Mouse (Mus musculus): ENCODE data around the gene Ccdc146. TPM values are rescaled to one million over a fixed set of nuclear protein-coding genes. Genes with fewer than 3 reads are reported as not detected.
A peak's percentile ranks its signal among the peaks of the same experiment; 100 is the strongest.
"Not testable (repeated sequence)": the region's sequence is repeated elsewhere in the genome, so short reads cannot be mapped to it uniquely, and the experiment has no call there.

Ccdc146 gene
- polyA plus RNA-seq, 1 experiment from 2014 or later, result not detected

DNA sequence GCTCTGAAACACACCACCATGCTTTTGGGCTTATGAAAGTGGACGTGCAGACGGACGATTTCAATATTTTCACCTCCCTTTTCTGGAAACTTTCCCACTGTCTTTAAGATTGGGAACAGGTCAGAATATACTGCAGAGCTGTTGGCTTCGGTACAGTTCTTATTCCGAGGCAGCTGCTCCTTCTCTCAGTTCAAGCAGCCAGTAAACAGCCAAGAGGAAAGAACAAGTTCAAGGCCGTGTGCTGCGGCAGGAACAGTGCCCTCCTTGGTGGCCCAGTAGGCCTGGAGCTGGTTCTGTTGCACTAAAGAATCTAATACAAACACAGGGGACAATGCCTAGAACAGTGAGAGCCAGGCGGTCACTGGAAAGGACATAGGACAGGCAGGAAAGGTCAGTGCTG lies 133.9 kb downstream of the Ccdc146 start:
- H3K9ac ChIP-seq (ENCODE audit: low read depth, low read length), result no peak overlapping the region
- no peaks in the 10 kb centered on the region for H3K9me3 ChIP-seq (ENCODE audit: control insufficient read depth, low read length)
- no peak overlapping the region for H3K27ac ChIP-seq (ENCODE audit: low read depth, low read length)
- 81% methylated on average over 8 of the region's 8 CpGs for WGBS
- no peaks in the 10 kb centered on the region for H3K27me3 ChIP-seq (ENCODE audit: control insufficient read depth, insufficient read depth, low read length)
- no peak overlapping the region for H3K4me3 ChIP-seq (ENCODE audit: low read length)
- no peaks in the 10 kb centered on the region for H3K4me1 ChIP-seq (ENCODE audit: control insufficient read depth, insufficient read depth, low read length)
- H3K4me2 ChIP-seq (replicated peaks; ENCODE audit: low read depth, low read length), result no peak overlapping the region
- ATAC-seq (ENCODE audit: low FRiP score, low TSS enrichment), result no peak
- no peaks in the 10 kb centered on the region for H3K36me3 ChIP-seq (ENCODE audit: control insufficient read depth, insufficient read depth, low read length)

DNA sequence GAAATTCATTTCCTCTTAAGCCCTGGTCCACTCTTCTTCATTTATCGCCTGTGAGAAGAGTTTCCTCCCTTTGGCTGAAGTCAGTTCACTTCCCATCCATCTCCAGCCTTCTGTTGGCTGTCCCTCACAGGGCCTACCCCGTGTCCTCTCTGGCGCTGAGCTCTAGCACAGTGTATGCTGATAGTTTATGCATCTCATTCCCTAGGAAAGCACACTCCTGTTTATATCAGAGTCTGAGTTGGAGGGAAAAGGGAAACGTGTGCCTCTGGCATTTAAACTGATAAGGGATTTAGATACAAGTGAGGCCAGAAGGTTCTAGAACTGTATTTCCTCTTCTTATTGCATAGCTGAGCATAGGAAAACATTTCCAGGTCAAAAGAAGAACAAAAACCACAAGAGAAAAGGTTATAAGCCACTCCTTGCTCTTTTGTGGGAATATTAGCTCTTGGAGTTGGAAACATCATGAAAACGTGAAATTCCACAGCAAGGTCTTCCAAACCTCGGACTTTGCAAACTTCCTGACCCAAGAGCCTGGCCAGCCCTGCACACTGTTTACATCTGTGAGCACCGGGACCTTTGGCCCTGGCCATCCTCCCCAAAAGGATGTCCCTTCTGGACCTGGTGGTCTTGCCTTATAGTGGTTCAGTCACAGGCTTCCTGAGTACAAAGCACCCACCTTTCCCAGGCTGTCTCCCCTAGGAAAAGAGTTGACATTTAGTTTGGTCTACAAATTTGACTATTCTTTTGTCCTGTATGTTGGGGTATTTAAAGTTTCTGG lies 135.6 kb downstream of the Ccdc146 start:
- WGBS, result 73% methylated on average over 7 of the region's 7 CpGs
- ATAC-seq (ENCODE audit: low FRiP score, low TSS enrichment), result no peak
- Histone ChIP-seq H3K9me3 (ENCODE audit: control insufficient read depth, low read length) (no peaks in the 10 kb centered on the region), H3K4me1 (ENCODE audit: control insufficient read depth, insufficient read depth, low read length) (no peaks in the 10 kb centered on the region), H3K27ac (ENCODE audit: low read depth, low read length) (no peak overlapping the region), H3K27me3 (ENCODE audit: control insufficient read depth, insufficient read depth, low read length) (no peaks in the 10 kb centered on the region), H3K36me3 (ENCODE audit: control insufficient read depth, insufficient read depth, low read length) (no peaks in the 10 kb centered on the region), H3K4me2 (replicated peaks; ENCODE audit: low read depth, low read length) (no peak overlapping the region), H3K9ac (ENCODE audit: low read depth, low read length) (no peak overlapping the region), H3K4me3 (ENCODE audit: low read length) (no peak overlapping the region)

DNA sequence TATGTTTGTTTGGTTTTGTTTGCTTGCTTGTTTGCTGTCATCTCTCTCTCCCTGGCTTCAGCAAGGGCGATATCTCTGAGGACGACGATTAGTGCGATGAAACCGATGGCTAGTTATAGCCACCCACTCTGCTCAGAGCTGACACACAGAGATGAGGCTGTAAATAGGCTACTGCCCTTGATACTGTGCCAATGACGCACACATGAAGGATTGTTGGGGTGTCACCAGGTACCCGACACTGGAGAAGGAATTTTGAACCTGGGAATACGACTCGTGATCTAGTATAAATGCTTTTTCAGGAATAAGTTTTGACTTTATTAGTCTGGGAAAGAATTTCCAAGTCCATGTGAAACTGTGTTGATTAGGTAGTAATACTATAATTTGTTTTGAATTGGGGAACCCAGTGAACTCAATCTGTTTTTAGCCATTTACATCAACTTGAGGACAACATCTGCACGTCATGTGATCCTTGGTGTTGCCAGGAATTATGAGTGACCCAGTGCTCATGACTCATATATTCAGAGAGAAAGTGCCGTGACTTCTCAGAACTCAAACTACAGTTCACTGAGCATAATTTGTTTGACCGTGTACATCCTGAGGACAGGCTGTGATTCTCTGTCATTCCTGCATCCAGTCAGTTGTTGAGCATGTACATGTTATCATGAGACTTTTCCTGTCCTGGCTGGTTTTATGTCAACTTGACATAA lies 141.0 kb downstream of the Ccdc146 start:
- H3K36me3 ChIP-seq (ENCODE audit: control insufficient read depth, insufficient read depth, low read length), result no peaks in the 10 kb centered on the region
- H3K4me1 ChIP-seq (ENCODE audit: control insufficient read depth, insufficient read depth, low read length), result no peaks in the 10 kb centered on the region
- WGBS, result 83% methylated on average over 12 of the region's 12 CpGs
- H3K9me3 ChIP-seq (ENCODE audit: control insufficient read depth, low read length), result no peaks in the 10 kb centered on the region
- no peak overlapping the region for H3K4me2 ChIP-seq (replicated peaks; ENCODE audit: low read depth, low read length)
- no peaks in the 10 kb centered on the region for H3K27me3 ChIP-seq (ENCODE audit: control insufficient read depth, insufficient read depth, low read length)
- no peak for ATAC-seq (ENCODE audit: low FRiP score, low TSS enrichment)
- H3K27ac ChIP-seq (ENCODE audit: low read depth, low read length), result no peak overlapping the region
- no peak overlapping the region for H3K9ac ChIP-seq (ENCODE audit: low read depth, low read length)
- H3K4me3 ChIP-seq (ENCODE audit: low read length), result no peak overlapping the region

DNA sequence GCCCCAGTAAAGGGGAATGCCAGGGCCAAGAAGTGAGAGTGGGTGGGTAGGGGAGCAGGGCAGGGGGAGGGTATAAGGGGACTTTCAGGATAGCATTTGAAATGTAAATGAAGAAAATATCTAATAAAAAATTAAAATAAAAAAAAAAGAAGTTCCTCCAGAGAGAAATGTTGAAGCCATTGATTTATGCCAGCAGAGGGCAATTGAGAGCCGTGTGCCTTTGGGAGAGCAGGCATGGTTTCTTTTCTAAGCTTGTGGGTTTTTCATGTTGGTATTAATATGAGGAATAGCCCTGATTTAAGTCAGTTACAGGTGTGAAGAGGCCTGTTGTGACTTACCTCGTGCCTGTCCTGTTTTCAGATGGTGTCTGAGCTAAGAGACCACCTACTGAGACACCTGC lies 146.8 kb downstream of the Ccdc146 start:
- H3K4me3 ChIP-seq (ENCODE audit: low read length); H3K9ac ChIP-seq (ENCODE audit: low read depth, low read length); H3K9me3 ChIP-seq (ENCODE audit: control insufficient read depth, low read length); H3K4me1 ChIP-seq (ENCODE audit: control insufficient read depth, insufficient read depth, low read length); H3K27ac ChIP-seq (ENCODE audit: low read depth, low read length); H3K4me2 ChIP-seq (replicated peaks; ENCODE audit: low read depth, low read length); ATAC-seq (ENCODE audit: low FRiP score, low TSS enrichment); H3K36me3 ChIP-seq (ENCODE audit: control insufficient read depth, insufficient read depth, low read length); H3K27me3 ChIP-seq (ENCODE audit: control insufficient read depth, insufficient read depth, low read length): not testable (repeated sequence)
- WGBS, result 40% methylated on average over 2 of the region's 2 CpGs

DNA sequence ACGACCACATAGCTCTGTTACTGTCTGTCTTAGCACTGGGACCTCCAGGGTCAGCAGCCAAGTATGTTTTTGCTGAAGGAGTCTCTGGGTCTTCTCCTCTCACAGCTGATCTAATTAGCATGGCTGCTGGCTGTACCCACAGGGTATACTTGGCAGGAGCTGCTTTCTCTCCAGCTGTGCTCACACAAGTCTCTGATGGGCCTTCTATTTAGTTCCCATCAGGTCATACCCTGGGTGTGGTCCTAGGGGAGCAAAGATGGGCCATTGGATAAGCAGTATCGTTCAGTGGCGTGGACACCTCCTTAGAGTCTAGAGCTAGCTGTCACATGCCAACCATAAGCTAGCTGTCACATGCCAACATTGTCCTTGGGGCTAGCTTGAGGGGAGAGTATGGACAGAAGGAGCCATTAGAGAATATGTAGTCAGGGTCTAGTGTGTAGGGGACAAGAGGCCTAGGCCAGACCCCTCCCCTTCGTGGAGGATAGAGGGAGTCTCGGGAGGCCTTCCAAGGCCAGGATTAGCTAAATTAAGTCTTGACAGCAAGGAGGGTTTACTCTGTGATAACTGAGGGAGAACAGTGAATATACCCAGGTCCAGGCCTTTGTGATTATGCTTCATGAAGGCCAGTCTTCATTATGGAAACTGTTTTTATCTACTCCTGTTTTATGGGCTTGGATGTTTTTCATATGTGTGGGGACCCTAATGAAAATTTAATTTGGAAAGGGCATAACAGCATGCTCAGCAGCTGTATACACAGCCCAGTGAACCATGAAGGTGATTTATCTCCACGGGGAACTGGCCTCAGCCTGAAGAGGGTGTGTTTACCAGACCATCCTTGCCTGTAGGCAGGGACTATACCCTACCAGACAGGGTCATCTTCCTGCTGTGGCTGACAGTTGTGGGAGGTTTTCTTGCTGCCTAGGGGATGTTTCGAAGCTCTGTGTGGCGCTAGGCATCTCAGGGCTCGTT lies 152.8 kb downstream of the Ccdc146 start:
- Histone ChIP-seq H3K27me3 (ENCODE audit: control insufficient read depth, insufficient read depth, low read length) (no peaks in the 10 kb centered on the region), H3K36me3 (ENCODE audit: control insufficient read depth, insufficient read depth, low read length) (no peaks in the 10 kb centered on the region), H3K4me3 (ENCODE audit: low read length) (no peak overlapping the region), H3K9me3 (ENCODE audit: control insufficient read depth, low read length) (no peaks in the 10 kb centered on the region), H3K9ac (ENCODE audit: low read depth, low read length) (no peak overlapping the region), H3K27ac (ENCODE audit: low read depth, low read length) (no peak overlapping the region), H3K4me2 (replicated peaks; ENCODE audit: low read depth, low read length) (no peak overlapping the region), H3K4me1 (ENCODE audit: control insufficient read depth, insufficient read depth, low read length) (peaks cover 13% of the 10 kb centered on the region)
- ATAC-seq (ENCODE audit: low FRiP score, low TSS enrichment), result peak; percentile 97
- WGBS, result 28% methylated on average over 9 of the region's 9 CpGs

DNA sequence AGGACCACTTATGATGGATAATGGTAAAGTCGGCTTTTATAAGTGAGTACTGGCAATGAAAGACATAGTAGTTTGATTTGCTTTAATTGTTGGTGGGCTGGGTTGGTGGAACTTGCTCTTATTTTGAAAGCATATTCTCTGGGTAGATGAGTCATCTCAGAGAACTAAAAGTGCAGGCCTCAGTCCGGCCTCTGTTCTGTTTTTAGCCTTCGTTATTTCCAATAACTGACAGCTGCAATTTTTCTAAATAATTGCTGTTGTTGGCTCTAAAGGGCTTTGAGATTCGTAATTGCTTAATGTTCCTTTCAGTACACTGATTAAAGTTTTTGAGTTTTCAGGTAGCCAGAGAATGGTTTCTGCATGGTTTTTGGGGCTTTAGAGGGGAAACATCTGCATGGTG lies 153.7 kb downstream of the Ccdc146 start:
- no peaks in the 10 kb centered on the region for H3K27me3 ChIP-seq (ENCODE audit: control insufficient read depth, insufficient read depth, low read length)
- H3K4me1 ChIP-seq (ENCODE audit: control insufficient read depth, insufficient read depth, low read length), result peaks cover 13% of the 10 kb centered on the region
- no peak overlapping the region for H3K4me2 ChIP-seq (replicated peaks; ENCODE audit: low read depth, low read length)
- H3K36me3 ChIP-seq (ENCODE audit: control insufficient read depth, insufficient read depth, low read length), result no peaks in the 10 kb centered on the region
- H3K9ac ChIP-seq (ENCODE audit: low read depth, low read length), result no peak overlapping the region
- no peak for ATAC-seq (ENCODE audit: low FRiP score, low TSS enrichment)
- no peak overlapping the region for H3K4me3 ChIP-seq (ENCODE audit: low read length)
- 68% methylated on average over 4 of the region's 4 CpGs for WGBS
- H3K9me3 ChIP-seq (ENCODE audit: control insufficient read depth, low read length), result no peaks in the 10 kb centered on the region
- H3K27ac ChIP-seq (ENCODE audit: low read depth, low read length), result no peak overlapping the region

DNA sequence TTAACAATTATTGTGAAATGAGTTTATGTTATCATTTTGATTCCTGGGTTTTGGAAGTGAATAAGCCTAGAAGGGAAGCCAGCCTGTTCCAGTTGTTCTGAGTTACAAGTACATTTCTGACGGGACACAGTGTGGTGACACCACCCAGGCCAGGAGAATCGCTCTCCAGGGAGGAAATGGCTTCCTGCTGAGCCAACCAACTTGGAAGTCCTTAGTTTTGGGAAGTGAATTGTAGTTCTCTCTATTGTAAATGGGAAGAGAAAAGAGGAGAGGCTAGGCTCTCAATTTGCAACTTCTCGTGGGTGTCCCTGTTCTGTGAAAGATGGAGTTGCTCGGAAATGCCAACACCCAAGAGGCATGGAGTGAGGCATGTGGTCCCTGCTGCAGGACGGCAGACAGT lies 155.0 kb downstream of the Ccdc146 start:
- peaks cover 13% of the 10 kb centered on the region for H3K4me1 ChIP-seq (ENCODE audit: control insufficient read depth, insufficient read depth, low read length)
- H3K9me3 ChIP-seq (ENCODE audit: control insufficient read depth, low read length), result no peaks in the 10 kb centered on the region
- no peak overlapping the region for H3K4me2 ChIP-seq (replicated peaks; ENCODE audit: low read depth, low read length)
- no peak overlapping the region for H3K9ac ChIP-seq (ENCODE audit: low read depth, low read length)
- H3K4me3 ChIP-seq (ENCODE audit: low read length), result no peak overlapping the region
- no peaks in the 10 kb centered on the region for H3K27me3 ChIP-seq (ENCODE audit: control insufficient read depth, insufficient read depth, low read length)
- H3K36me3 ChIP-seq (ENCODE audit: control insufficient read depth, insufficient read depth, low read length), result no peaks in the 10 kb centered on the region
- H3K27ac ChIP-seq (ENCODE audit: low read depth, low read length), result no peak overlapping the region
- WGBS, result 80% methylated on average over 5 of the region's 5 CpGs
- ATAC-seq (ENCODE audit: low FRiP score, low TSS enrichment), result no peak

DNA sequence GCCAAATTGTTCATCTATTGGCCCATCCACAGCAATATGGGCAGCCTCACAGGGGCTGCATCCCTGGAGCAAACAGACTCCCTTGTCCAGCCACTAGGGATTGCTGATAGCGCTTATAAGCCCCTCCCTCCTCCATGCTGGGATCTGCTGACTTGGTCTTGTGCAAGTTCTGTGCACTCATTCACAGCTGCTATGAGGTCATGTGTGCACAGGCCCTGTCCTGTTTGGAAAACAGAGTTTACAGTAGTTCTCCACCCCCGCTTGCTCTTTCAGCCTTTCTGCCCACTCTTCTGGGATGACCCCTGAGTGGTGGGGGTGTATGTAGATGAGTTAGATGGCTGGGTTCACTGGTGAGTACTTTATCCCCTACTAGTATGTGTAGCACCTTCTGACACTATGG lies 157.4 kb downstream of the Ccdc146 start:
- no peak for ATAC-seq (ENCODE audit: low FRiP score, low TSS enrichment)
- Histone ChIP-seq H3K27me3 (ENCODE audit: control insufficient read depth, insufficient read depth, low read length) (no peaks in the 10 kb centered on the region), H3K4me3 (ENCODE audit: low read length) (no peak overlapping the region), H3K9ac (ENCODE audit: low read depth, low read length) (no peak overlapping the region), H3K36me3 (ENCODE audit: control insufficient read depth, insufficient read depth, low read length) (no peaks in the 10 kb centered on the region), H3K4me1 (ENCODE audit: control insufficient read depth, insufficient read depth, low read length) (peaks cover 7% of the 10 kb centered on the region), H3K9me3 (ENCODE audit: control insufficient read depth, low read length) (no peaks in the 10 kb centered on the region), H3K4me2 (replicated peaks; ENCODE audit: low read depth, low read length) (no peak overlapping the region), H3K27ac (ENCODE audit: low read depth, low read length) (no peak overlapping the region)
- WGBS, result 74% methylated on average over 2 of the region's 2 CpGs
